Mouse (Mus musculus) kidney, embryonic 14.5 days (tissue): ENCODE data around the gene Pole2. TPM values are rescaled to one million over a fixed set of nuclear protein-coding genes. Genes with fewer than 3 reads are reported as not detected.

Experiments
- ATAC-seq: fragments of 200-750 bp; cut with Nextera tagmentation; 2 replicates; pipeline ENCODE4 v1.8.0; 2017; ENCODE audit warnings: moderate number of reproducible peaks, mild to moderate bottlenecking, moderate TSS enrichment, moderate library complexity; ENCODE audit not compliant: low FRiP score, low TSS enrichment
- H3K27ac ChIP-seq: fragments of 300-500 bp; sonication (generic); 2 replicates; pipeline ENCODE4 v1.5.1; 2014; ENCODE audit warnings: low read depth, mild to moderate bottlenecking, low read length, moderate library complexity, mixed read lengths
- H3K27me3 ChIP-seq: fragments of 300-500 bp; sonication (generic); 2 replicates; pipeline ENCODE4 v1.6.1; 2014; ENCODE audit warnings: mild to moderate bottlenecking, low read length; ENCODE audit not compliant: control insufficient read depth, insufficient read depth
- H3K36me3 ChIP-seq: fragments of 300-500 bp; sonication (generic); 2 replicates; pipeline ENCODE4 v1.6.1; 2014; ENCODE audit warnings: low read length, mixed read lengths; ENCODE audit not compliant: control insufficient read depth, insufficient read depth
- H3K4me1 ChIP-seq: fragments of 300-500 bp; sonication (generic); 2 replicates; pipeline ENCODE4 v1.6.1; 2014; ENCODE audit warnings: low read length, mixed read lengths; ENCODE audit not compliant: control insufficient read depth, insufficient read depth
- H3K4me2 ChIP-seq: fragments of 300-500 bp; sonication (generic); replicated peaks from 2 replicates; pipeline ENCODE4 v1.6.1; 2014; ENCODE audit warnings: low read depth, mild to moderate bottlenecking, low read length
- H3K4me3 ChIP-seq: fragments of 300-500 bp; sonication (generic); 2 replicates; pipeline ENCODE4 v1.5.1; 2014; ENCODE audit warnings: mild to moderate bottlenecking, low read length
- H3K9ac ChIP-seq: fragments of 300-500 bp; sonication (generic); 2 replicates; pipeline ENCODE4 v1.6.1; 2014; ENCODE audit warnings: low read depth, mild to moderate bottlenecking, low read length, moderate library complexity
- H3K9me3 ChIP-seq: fragments of 300-500 bp; sonication (generic); 2 replicates; pipeline ENCODE4 v1.6.1; 2016; ENCODE audit warnings: low read length; ENCODE audit not compliant: control insufficient read depth
- WGBS: fragments of 180-500 bp; shearing (Covaris S2); extraction: QIAGEN DNeasy Blood & Tissue Kit; methylation state at CpG from one replicate; pipeline ENCODE4 v1.1.7; 2014; 5-methylcytosine and 5-hydroxymethylcytosine counted together
- polyA plus RNA-seq: library from polyadenylated mRNA; unstranded; fragments of >200 nt; fragmentation: Nextera tagmentation; extraction: Ambion mirVana; gene quantifications from 2 replicates; pipeline ENCODE4 v1.2.1, GENCODE M21; 2014

Gene Pole2
- polyA plus RNA-seq, 1 experiment from 2014 or later: 32.1 TPM

DNA sequence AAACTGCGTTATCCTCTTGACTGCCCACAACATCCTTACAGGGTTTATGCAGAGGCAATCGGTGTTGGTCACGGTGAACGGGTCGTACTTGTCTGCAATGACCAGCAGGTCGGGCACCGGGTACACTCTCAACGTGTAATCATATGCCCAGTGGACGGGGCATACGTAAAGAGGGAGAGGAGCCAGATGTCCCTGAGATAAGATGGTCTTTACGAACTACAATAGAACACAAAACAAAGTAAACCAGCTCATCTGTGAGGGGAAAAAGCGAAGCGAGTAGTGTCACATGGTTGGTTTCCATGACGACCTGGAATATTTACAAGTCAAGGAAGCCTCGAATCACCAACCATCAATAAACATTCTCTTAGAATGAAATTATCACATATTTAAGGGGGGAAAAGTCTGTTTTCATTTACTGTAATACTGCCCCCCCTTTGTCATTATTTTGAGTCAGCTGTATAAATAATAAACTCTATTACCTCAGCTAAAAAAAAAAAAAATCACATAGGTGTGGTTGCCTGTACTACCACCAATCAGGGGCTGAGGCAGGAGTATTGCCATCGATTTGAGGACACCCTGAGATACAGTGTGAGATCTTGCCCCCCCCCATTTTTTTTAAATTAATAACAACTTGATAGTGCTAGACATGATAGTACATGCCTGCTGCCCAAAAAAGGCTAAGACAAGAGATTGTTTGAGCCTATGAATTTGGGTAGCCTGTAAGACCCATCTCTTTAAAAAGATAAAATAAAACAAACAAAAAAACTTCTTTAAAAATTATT is 23.8 kb downstream of the Pole2 start, which contains the start of gene Gm49384:
Gene Gm49384, minus strand, starts transcription at position 216 of the 782 bp plus-strand sequence.
- 0 out of 2 replicates have a peak, but pooled peaks cover 3% of the 10 kb centered on the region for H3K4me1 ChIP-seq
- no peak within 1 kb of the TSS for H3K27ac ChIP-seq
- no peak within 1 kb of the TSS for H3K9ac ChIP-seq
- no peak within 1 kb of the TSS for H3K4me2 ChIP-seq
- H3K36me3 ChIP-seq: peaks cover 39% of the 10 kb centered on the region
- no peak for ATAC-seq
- WGBS: 91% methylated on average over 16 of the region's 16 CpGs
- H3K4me3 ChIP-seq: no peak within 1 kb of the TSS
- H3K9me3 ChIP-seq: no peaks in the 10 kb centered on the region
- H3K27me3 ChIP-seq: no peaks in the 10 kb centered on the region

DNA sequence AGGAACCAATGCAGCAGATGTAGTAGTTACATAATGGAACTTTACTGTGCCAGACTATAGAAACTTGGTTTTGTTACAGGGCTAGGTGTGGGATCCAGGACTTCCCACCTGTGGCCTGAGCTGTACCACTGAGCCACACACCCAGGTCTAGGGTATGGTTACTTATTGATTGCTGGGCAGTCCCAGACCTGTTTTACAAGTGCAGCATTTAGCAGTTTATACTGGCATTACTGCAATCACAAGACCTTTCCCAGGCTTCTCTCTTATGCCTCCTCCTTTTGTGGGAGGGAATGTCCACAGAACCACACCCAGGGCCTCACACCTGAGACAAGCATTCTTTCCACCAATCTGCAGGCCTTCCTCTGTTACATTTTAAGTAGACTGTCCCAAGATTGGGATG is 29.0 kb downstream of the Pole2 start:
- H3K9ac ChIP-seq: no peak overlapping the region
- no peak overlapping the region for H3K4me3 ChIP-seq
- no peak for ATAC-seq
- H3K27ac ChIP-seq: no peak overlapping the region
- H3K36me3 ChIP-seq: peaks cover 29% of the 10 kb centered on the region
- H3K4me1 ChIP-seq: peaks cover 21% of the 10 kb centered on the region
- H3K4me2 ChIP-seq: peak overlapping the region; percentile 82; the same call in 1 of the 2 replicates
- H3K9me3 ChIP-seq: no peaks in the 10 kb centered on the region
- H3K27me3 ChIP-seq: no peaks in the 10 kb centered on the region

DNA sequence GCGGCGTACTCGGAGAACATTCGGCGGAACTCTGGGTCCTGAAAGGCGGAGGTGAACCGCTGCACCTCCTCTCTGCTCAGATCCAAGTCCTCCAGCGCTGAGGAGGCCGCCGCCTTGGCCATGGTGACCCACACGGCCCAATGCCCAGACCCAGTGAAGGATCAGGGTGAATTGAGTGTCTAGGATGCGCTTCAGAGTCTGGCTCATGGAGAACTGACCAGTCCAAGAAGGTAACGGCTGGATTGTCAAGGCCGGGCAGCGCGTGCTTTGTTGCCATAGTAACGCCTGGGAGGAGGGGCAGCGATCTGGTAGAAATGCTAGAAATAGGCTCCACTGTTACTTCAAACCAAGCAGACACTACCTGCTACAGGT is 29.8 kb downstream of the Pole2 start, which contains the start of gene Dnaaf2:
Gene Dnaaf2, minus strand, starts transcription at position 266 of the 372 bp plus-strand sequence.
- Histone ChIP-seq H3K27me3 (no peaks in the 10 kb centered on the region), H3K27ac (peak within 1 kb of the TSS; percentile 45; the same call in 1 of the 2 replicates), H3K4me1 (peaks cover 21% of the 10 kb centered on the region), H3K4me3 (peak within 1 kb of the TSS; percentile 73), H3K36me3 (peaks cover 29% of the 10 kb centered on the region), H3K4me2 (peak within 1 kb of the TSS; percentile 82), H3K9me3 (no peaks in the 10 kb centered on the region), H3K9ac (peak within 1 kb of the TSS; percentile 77)
- peak; percentile 66 for ATAC-seq
- under 1% methylated on average over 18 of the region's 18 CpGs for WGBS

DNA sequence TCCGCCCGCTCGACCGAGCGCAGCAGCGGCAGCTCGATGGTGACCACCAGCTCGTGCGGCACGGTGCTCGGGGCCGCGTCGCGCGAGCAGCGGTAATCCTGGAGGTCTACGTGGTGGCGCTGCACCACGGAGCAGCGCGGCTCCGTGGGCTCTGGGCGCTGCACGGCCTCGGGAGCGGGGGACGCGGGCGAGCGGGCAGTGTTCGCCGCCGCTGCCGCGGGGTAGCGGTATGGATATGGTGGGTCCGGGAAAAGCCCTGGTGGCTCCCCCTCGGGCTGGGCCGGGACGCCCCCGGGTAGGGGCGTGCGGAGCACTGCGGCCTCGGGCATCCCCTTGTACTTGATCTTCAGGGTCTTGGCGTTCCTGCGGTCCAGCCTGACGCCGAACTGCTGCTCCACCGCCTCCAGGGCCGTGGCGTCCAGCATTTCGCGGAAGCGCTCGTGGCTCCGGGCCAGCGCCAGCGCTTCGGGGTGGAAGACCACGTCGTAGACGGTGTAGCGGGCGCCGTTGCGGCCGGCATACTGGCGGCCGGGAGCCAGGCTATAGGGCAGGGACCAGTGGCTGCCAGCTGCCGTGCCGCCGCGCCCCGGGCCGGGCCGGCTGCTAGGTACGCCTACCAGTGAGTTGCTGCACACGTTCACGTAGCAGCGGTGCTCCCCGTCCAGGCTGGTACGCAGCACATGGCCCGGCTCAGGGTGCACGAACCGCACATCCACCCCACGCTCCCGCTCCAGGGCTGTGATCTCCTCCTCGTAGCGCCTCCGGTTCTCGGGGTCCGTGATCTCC is 30.4 kb downstream of the Pole2 start:
- H3K27me3 ChIP-seq: no peaks in the 10 kb centered on the region
- under 1% methylated on average over 89 of the region's 94 CpGs for whole genome bisulfite sequencing
- H3K9ac ChIP-seq: peak overlapping the region; percentile 77
- H3K36me3 ChIP-seq: peaks cover 28% of the 10 kb centered on the region
- H3K9me3 ChIP-seq: no peaks in the 10 kb centered on the region
- peak overlapping the region; percentile 82 for H3K4me2 ChIP-seq
- peaks cover 21% of the 10 kb centered on the region for H3K4me1 ChIP-seq
- H3K27ac ChIP-seq: peak overlapping the region; percentile 45; the same call in 1 of the 2 replicates
- ATAC-seq: peak; percentile 75
- peak overlapping the region; percentile 73 for H3K4me3 ChIP-seq

DNA sequence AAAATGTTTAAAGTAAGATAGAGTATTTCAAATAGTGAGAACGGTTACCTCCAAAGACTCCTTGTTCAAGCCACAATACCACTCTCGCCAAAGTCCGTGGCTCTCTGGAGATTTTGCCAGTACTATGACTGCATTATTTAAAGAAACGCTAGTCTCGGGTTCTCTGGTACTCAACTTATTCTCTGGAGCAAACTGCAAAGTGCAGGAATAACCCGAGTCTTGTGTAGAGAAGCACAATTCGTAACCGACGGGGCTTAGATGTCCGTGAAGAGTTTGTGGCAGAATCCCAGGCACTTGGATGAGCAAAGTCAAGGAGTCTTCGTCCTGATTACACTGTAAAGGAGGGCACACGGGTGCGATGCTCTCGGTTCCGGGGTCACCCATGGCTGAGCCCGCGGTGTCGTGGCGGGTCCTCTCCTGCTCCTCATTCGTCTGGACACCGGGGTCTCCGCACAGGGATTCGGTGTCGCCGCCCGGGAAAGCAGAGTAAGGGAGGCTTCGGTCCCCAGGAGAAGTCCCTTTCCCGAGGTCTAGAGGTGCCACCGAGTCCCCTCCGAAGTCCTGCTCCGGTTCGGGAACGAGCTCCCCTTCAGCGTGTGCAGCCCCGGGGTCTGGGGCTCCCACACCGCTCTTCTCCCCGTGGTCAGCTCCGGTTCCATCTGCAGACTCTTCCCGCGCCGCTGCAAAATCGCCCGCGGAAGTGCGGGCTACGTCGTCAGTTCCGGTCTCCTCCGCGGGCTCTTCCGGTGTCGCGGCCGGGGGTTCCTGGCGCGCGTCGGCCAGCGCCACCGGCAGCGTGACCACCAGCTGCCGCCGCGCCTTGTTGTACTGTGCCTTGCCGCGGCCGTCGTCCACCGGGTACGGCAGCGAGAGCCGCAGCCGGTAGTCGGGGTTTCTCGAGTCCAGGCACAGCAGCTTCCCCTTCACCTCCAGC is 31.3 kb downstream of the Pole2 start, which contains the start of gene Gm49383:
Gene Gm49383, minus strand, starts transcription at position 661 of the 934 bp plus-strand sequence.
- peak within 1 kb of the TSS; percentile 73 for H3K4me3 ChIP-seq
- H3K9me3 ChIP-seq: no peaks in the 10 kb centered on the region
- under 1% methylated on average over 75 of the region's 75 CpGs for WGBS
- no peaks in the 10 kb centered on the region for H3K27me3 ChIP-seq
- peak within 1 kb of the TSS; percentile 82 for H3K4me2 ChIP-seq
- peak; percentile 79 for ATAC-seq
- H3K4me1 ChIP-seq: peaks cover 21% of the 10 kb centered on the region
- peak within 1 kb of the TSS; percentile 77 for H3K9ac ChIP-seq
- H3K36me3 ChIP-seq: peaks cover 30% of the 10 kb centered on the region
- H3K27ac ChIP-seq: peak within 1 kb of the TSS; percentile 45; the same call in 1 of the 2 replicates

DNA sequence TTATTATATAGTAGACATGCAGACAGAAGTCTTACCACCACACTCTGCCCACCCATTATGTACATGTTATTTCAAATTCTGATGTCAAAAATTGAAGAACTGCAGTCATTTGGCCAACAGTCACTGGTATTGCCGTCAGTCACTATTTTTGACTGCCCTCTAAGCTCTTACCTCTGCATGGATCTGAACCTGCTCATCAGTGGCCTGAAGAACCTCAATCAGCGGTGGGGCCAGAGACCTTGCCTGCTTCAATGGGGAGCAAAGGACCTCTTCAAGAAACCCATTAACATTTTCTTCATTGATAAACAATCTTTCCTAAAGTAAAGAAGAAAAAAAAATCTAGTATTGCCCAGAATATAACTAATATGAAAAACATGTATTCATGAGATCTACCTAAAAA is 35.4 kb downstream of the Pole2 start:
- Histone ChIP-seq H3K36me3 (peaks cover 39% of the 10 kb centered on the region), H3K9ac (no peak overlapping the region), H3K27ac (no peak overlapping the region), H3K9me3 (no peaks in the 10 kb centered on the region), H3K27me3 (no peaks in the 10 kb centered on the region), H3K4me1 (peaks cover 7% of the 10 kb centered on the region), H3K4me3 (no peak overlapping the region), H3K4me2 (no peak overlapping the region)
- ATAC-seq: no peak
- WGBS: 97% methylated on average over 2 of the region's 2 CpGs

DNA sequence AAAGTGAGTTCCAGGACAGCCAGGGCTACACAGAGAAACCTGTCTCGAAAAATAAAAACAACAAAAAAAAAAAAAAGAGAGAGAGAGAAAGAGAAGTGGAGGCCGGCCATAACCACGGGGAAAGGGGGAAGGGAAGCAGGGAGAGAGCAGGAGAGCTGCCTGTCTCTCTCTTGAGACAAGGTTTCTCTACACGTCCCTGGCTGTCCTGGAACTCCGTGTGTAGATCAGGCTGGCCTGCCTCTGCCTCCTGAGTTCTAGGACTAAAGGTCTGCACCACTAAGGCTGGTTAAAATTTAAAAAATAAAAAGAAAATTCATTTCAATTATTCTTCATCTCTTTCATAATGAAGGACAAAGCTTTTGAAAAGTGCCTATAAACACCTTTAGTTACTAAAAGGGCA is 36.6 kb downstream of the Pole2 start:
- Histone ChIP-seq H3K9me3 (no peaks in the 10 kb centered on the region), H3K4me2 (no peak overlapping the region), H3K9ac (no peak overlapping the region), H3K36me3 (peaks cover 44% of the 10 kb centered on the region), H3K4me1 (peaks cover 15% of the 10 kb centered on the region), H3K4me3 (no peak overlapping the region), H3K27ac (no peak overlapping the region), H3K27me3 (no peaks in the 10 kb centered on the region)
- ATAC-seq: no peak
- WGBS: 98% methylated on average over 5 of the region's 5 CpGs

DNA sequence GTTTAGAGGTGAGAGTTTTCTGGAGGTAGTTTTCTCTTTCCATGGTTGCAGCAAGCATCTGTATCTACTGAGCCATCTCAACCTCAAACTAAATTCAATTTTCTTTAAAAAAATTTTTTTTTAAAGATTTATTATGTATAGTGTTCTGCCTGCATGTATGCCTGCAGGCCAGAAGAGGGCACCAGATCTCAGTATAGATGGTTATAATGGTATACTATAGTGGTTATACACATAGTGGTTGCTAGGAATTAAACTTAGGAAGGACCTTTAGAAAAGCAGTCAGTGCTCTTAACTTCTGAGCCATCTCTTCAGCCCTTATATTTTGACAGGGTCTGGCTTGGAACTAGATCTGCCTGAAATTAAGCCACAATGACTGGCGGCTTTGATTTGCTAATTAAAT is 37.5 kb downstream of the Pole2 start:
- no peak overlapping the region for H3K4me2 ChIP-seq
- no peaks in the 10 kb centered on the region for H3K9me3 ChIP-seq
- peaks cover 45% of the 10 kb centered on the region for H3K36me3 ChIP-seq
- H3K4me3 ChIP-seq: no peak overlapping the region
- H3K27me3 ChIP-seq: no peaks in the 10 kb centered on the region
- no peak overlapping the region for H3K27ac ChIP-seq
- H3K4me1 ChIP-seq: peaks cover 14% of the 10 kb centered on the region
- WGBS: 97% methylated on average over 1 of the region's 1 CpGs
- H3K9ac ChIP-seq: no peak overlapping the region
- ATAC-seq: no peak
